Mouse (Mus musculus) CH12F3 (cell line): Measurements from ENCODE around the gene Wnt8b.
"Not testable (repeated sequence)": the region's sequence is repeated elsewhere in the genome, so short reads cannot be mapped to it uniquely, and the experiment has no call there.

Experiments
- in situ Hi-C: fragments of 300-500 bp; cut with MboI; formaldehyde crosslinking; loops from 2 replicates; pipeline ENCODE4 v1.14.3; 2020; ENCODE audit warnings: low sequenced_read_pairs

The Wnt8b gene

GRCm38 (mm10) chr19:44493128-44493527 lies at the start of gene Wnt8b:
TSS of gene Wnt8b (plus strand) at chr19:44493472.
- in situ Hi-C loops = no loop called here

- in situ Hi-C loops = no loop called here
Measured at GRCm38 (mm10) chr19:44445755-44446154, 47.5 kb upstream of the Wnt8b start.

- in situ Hi-C loops = no loop called here
Measured at GRCm38 (mm10) chr19:44447927-44448326, 45.3 kb upstream of the Wnt8b start.

GRCm38 (mm10) chr19:44454862-44455261 lies 38.4 kb upstream of the Wnt8b start:
- in situ Hi-C loops = no loop called here

- in situ Hi-C loops = no loop called here
Measured at GRCm38 (mm10) chr19:44455356-44455755, 37.9 kb upstream of the Wnt8b start.

- in situ Hi-C loops = no loop called here
Measured at GRCm38 (mm10) chr19:44457359-44458055, 35.8 kb upstream of the Wnt8b start.

- in situ Hi-C loops = no loop called here
Measured at GRCm38 (mm10) chr19:44458696-44459095, 34.6 kb upstream of the Wnt8b start.

- in situ Hi-C loops = no loop called here
Measured at GRCm38 (mm10) chr19:44460441-44460840, 32.8 kb upstream of the Wnt8b start.

- in situ Hi-C loops = no loop called here
Measured at GRCm38 (mm10) chr19:44461500-44461899, 31.8 kb upstream of the Wnt8b start.

GRCm38 (mm10) chr19:44462141-44462540 lies 31.1 kb upstream of the Wnt8b start:
- in situ Hi-C loops = no loop called here

GRCm38 (mm10) chr19:44465960-44466525 lies 27.2 kb upstream of the Wnt8b start:
- in situ Hi-C loops = not testable (repeated sequence)

GRCm38 (mm10) chr19:44474158-44474557 lies 19.1 kb upstream of the Wnt8b start:
- in situ Hi-C loops = no loop called here

- in situ Hi-C loops = no loop called here
Measured at GRCm38 (mm10) chr19:44475268-44475667, 18.0 kb upstream of the Wnt8b start.

- in situ Hi-C loops = no loop called here
Measured at GRCm38 (mm10) chr19:44476541-44476940, 16.7 kb upstream of the Wnt8b start.

- in situ Hi-C loops = no loop called here
Measured at GRCm38 (mm10) chr19:44487266-44487665, 6.0 kb upstream of the Wnt8b start.

- in situ Hi-C loops = no loop called here
Measured at GRCm38 (mm10) chr19:44496511-44496910, 3.2 kb downstream of the Wnt8b start.

- in situ Hi-C loops = no loop called here
Measured at GRCm38 (mm10) chr19:44496941-44497340, 3.7 kb downstream of the Wnt8b start.

- in situ Hi-C loops = no loop called here
Measured at GRCm38 (mm10) chr19:44498936-44499335, 5.7 kb downstream of the Wnt8b start.

GRCm38 (mm10) chr19:44500240-44500639 lies 7.0 kb downstream of the Wnt8b start:
- in situ Hi-C loops = no loop called here

GRCm38 (mm10) chr19:44501925-44502324 lies 8.7 kb downstream of the Wnt8b start:
- in situ Hi-C loops = no loop called here

- in situ Hi-C loops = no loop called here
Measured at GRCm38 (mm10) chr19:44502741-44503140, 9.5 kb downstream of the Wnt8b start.

GRCm38 (mm10) chr19:44510534-44511175 lies 17.4 kb downstream of the Wnt8b start:
- in situ Hi-C loops = no loop called here
